Mouse (Mus musculus) MEL (cell line): ENCODE results near the gene Hat1. TPM values are rescaled to one million over a fixed set of nuclear protein-coding genes. Genes with fewer than 3 reads are reported as not detected.

Source experiments
- DNase-seq: peaks from one replicate; pipeline ENCODE4 v3.0.0; 2011; ENCODE audit warnings: low read depth, low spot score
- H3K27ac ChIP-seq: 2 replicates; pipeline ENCODE4 v1.5.1; 2012; ENCODE audit warnings: low read depth, mild to moderate bottlenecking, control low read depth, low read length, moderate library complexity; ENCODE audit not compliant: control insufficient read depth
- H3K27me3 ChIP-seq, 2 experiments: fragments of 150-350 bp in 1 of 2; sonication (generic) in 1 of 2; 2 replicates each; pipeline ENCODE4 v1.6.1; 2012; ENCODE audit warnings: low read length in 2 of 2, mild to moderate bottlenecking in 2 of 2, improper control_type of control experiment in 1 of 2, moderate library complexity in 1 of 2; ENCODE audit not compliant: insufficient read depth in 2 of 2, control insufficient read depth in 1 of 2
- H3K36me3 ChIP-seq, 2 experiments: 2 replicates each; pipeline ENCODE4 v1.6.1; 2012 to 2014; ENCODE audit warnings: low read length in 2 of 2, improper control_type of control experiment in 1 of 2, inconsistent platforms in 1 of 2, mild to moderate bottlenecking in 1 of 2; ENCODE audit not compliant: insufficient read depth in 2 of 2, control insufficient read depth in 1 of 2
- H3K4me1 ChIP-seq, 2 experiments: fragments of 150-350 bp in 1 of 2; sonication (generic) in 1 of 2; 2 replicates each; pipeline ENCODE4 v1.6.1; 2012; ENCODE audit warnings: low read length in 2 of 2, improper control_type of control experiment in 1 of 2, mild to moderate bottlenecking in 1 of 2; ENCODE audit not compliant: insufficient read depth in 2 of 2, control insufficient read depth in 1 of 2
- H3K4me3 ChIP-seq, 2 experiments: fragments of 150-350 bp in 1 of 2; sonication (generic) in 1 of 2; 2 replicates each; pipeline ENCODE4 v1.5.1; 2012; ENCODE audit warnings: low read depth in 2 of 2, low read length in 2 of 2, mild to moderate bottlenecking in 2 of 2, moderate library complexity in 2 of 2, control low read depth in 1 of 2, improper control_type of control experiment in 1 of 2; ENCODE audit not compliant: control insufficient read depth in 1 of 2, insufficient read depth in 1 of 2
- H3K79me2 ChIP-seq: 2 replicates; pipeline ENCODE4 v1.6.1; 2012; ENCODE audit warnings: mild to moderate bottlenecking, low read length, moderate library complexity; ENCODE audit not compliant: control insufficient read depth, poor library complexity, insufficient read depth
- H3K9ac ChIP-seq: 2 replicates; pipeline ENCODE4 v1.6.1; 2012; ENCODE audit warnings: low read depth, mild to moderate bottlenecking, control low read depth, low read length, moderate library complexity; ENCODE audit not compliant: control insufficient read depth, poor library complexity, severe bottlenecking
- H3K9me3 ChIP-seq: fragments of 150-350 bp; sonication (generic); replicated peaks from 2 replicates; pipeline ENCODE4 v1.6.1; 2012; ENCODE audit warnings: mild to moderate bottlenecking, low read length, improper control_type of control experiment, moderate library complexity; ENCODE audit not compliant: insufficient read depth
- CHD2 ChIP-seq: IDR thresholded peaks from 2 replicates; pipeline ENCODE4 v1.6.1; 2011; ENCODE audit warnings: low read length, improper control_type of control experiment
- E2F4 ChIP-seq: IDR thresholded peaks from 2 replicates; pipeline ENCODE4 v1.6.1; 2011; ENCODE audit warnings: low read depth, low read length, improper control_type of control experiment, borderline replicate concordance
- ELF1 ChIP-seq: IDR thresholded peaks from 2 replicates; pipeline ENCODE4 v1.6.1; 2014; ENCODE audit warnings: low read depth, mild to moderate bottlenecking, inconsistent platforms, low read length, improper control_type of control experiment, moderate library complexity
- EP300 ChIP-seq, 2 experiments: IDR thresholded peaks; 2 replicates each; pipeline ENCODE4 v1.6.1; 2011; ENCODE audit warnings: improper control_type of control experiment in 2 of 2, low read length in 2 of 2, low read depth in 1 of 2, mild to moderate bottlenecking in 1 of 2
- ETS1 ChIP-seq: IDR thresholded peaks from 2 replicates; pipeline ENCODE4 v1.6.1; 2012; ENCODE audit warnings: low read depth, mild to moderate bottlenecking, inconsistent platforms, low read length, improper control_type of control experiment, moderate library complexity
- GATA1 ChIP-seq: IDR thresholded peaks from 2 replicates; pipeline ENCODE4 v1.6.1; 2011; ENCODE audit warnings: low read depth, low read length, improper control_type of control experiment
- HCFC1 ChIP-seq: IDR thresholded peaks from 2 replicates; pipeline ENCODE4 v1.6.1; 2012; ENCODE audit warnings: low read depth, mild to moderate bottlenecking, inconsistent platforms, low read length, improper control_type of control experiment, moderate library complexity
- JUND ChIP-seq: IDR thresholded peaks from 2 replicates; pipeline ENCODE4 v1.6.1; 2011; ENCODE audit warnings: low read depth, mild to moderate bottlenecking, improper control_type of control experiment, low read length
- MAFK ChIP-seq: IDR thresholded peaks from 2 replicates; pipeline ENCODE4 v1.6.1; 2011; ENCODE audit warnings: low read depth, mild to moderate bottlenecking, low read length, improper control_type of control experiment, borderline replicate concordance
- MEF2A ChIP-seq: IDR thresholded peaks from 2 replicates; pipeline ENCODE4 v1.6.1; 2014; ENCODE audit warnings: low read depth, mild to moderate bottlenecking, inconsistent platforms, low read length, improper control_type of control experiment; ENCODE audit not compliant: poor library complexity, insufficient replicate concordance, severe bottlenecking; ENCODE audit errors: extremely low read depth
- MXI1 ChIP-seq: IDR thresholded peaks from 2 replicates; pipeline ENCODE4 v1.6.1; 2011; ENCODE audit warnings: mild to moderate bottlenecking, low read depth, low read length, improper control_type of control experiment
- MYB ChIP-seq: IDR thresholded peaks from 2 replicates; pipeline ENCODE4 v1.6.1; 2011; ENCODE audit warnings: mild to moderate bottlenecking, low read depth, low read length, improper control_type of control experiment
- MYC ChIP-seq: IDR thresholded peaks from 2 replicates; pipeline ENCODE4 v1.6.1; 2011; ENCODE audit warnings: low read depth, mild to moderate bottlenecking, low read length, improper control_type of control experiment, moderate library complexity
- NELFE ChIP-seq: IDR thresholded peaks from 2 replicates; pipeline ENCODE4 v1.6.1; 2011; ENCODE audit warnings: low read depth, low read length, improper control_type of control experiment
- NRF1 ChIP-seq: IDR thresholded peaks from 2 replicates; pipeline ENCODE4 v1.6.1; 2014; ENCODE audit warnings: low read depth, mild to moderate bottlenecking, inconsistent platforms, low read length, improper control_type of control experiment, moderate library complexity; ENCODE audit not compliant: poor library complexity, insufficient read depth, severe bottlenecking
- POLR2A ChIP-seq, 2 experiments: IDR thresholded peaks; 2 replicates each; pipeline ENCODE4 v1.6.1; 2011 to 2012; ENCODE audit warnings: low read length in 2 of 2, mild to moderate bottlenecking in 2 of 2, control low read depth in 1 of 2, improper control_type of control experiment in 1 of 2, low read depth in 1 of 2, moderate library complexity in 1 of 2; ENCODE audit not compliant: control insufficient read depth in 1 of 2, insufficient read depth in 1 of 2, poor library complexity in 1 of 2
- SIN3A ChIP-seq: IDR thresholded peaks from 2 replicates; pipeline ENCODE4 v1.6.1; 2012; ENCODE audit warnings: low read length, improper control_type of control experiment, inconsistent platforms
- TAL1 ChIP-seq: IDR thresholded peaks from 2 replicates; pipeline ENCODE4 v1.6.1; 2012; ENCODE audit warnings: mild to moderate bottlenecking, inconsistent platforms, low read length, moderate library complexity, mixed read lengths
- TBP ChIP-seq: IDR thresholded peaks from 2 replicates; pipeline ENCODE4 v1.8.0; 2011; ENCODE audit warnings: low read depth, low read length, improper control_type of control experiment
- UBTF ChIP-seq: IDR thresholded peaks from 2 replicates; pipeline ENCODE4 v1.6.1; 2012; ENCODE audit warnings: low read depth, mild to moderate bottlenecking, inconsistent platforms, low read length, improper control_type of control experiment, moderate library complexity, borderline replicate concordance; ENCODE audit not compliant: insufficient read depth
- USF2 ChIP-seq, 2 experiments: IDR thresholded peaks; 2 replicates each; pipeline ENCODE4 v1.6.1; 2011 to 2012; ENCODE audit warnings: improper control_type of control experiment in 2 of 2, low read length in 2 of 2, borderline replicate concordance in 1 of 2, inconsistent platforms in 1 of 2, low read depth in 1 of 2, mild to moderate bottlenecking in 1 of 2; ENCODE audit not compliant: insufficient read depth in 1 of 2
- ZC3H11A ChIP-seq: IDR thresholded peaks from 2 replicates; pipeline ENCODE4 v1.6.1; 2012; ENCODE audit warnings: low read depth, mild to moderate bottlenecking, inconsistent platforms, low read length, improper control_type of control experiment
- ZKSCAN1 ChIP-seq: IDR thresholded peaks from 2 replicates; pipeline ENCODE4 v1.6.1; 2012; ENCODE audit warnings: low read depth, mild to moderate bottlenecking, inconsistent platforms, low read length, improper control_type of control experiment, moderate library complexity
- polyA plus RNA-seq, 2 experiments: library from polyadenylated mRNA; stranded (reverse) in 1 of 2; unstranded in 1 of 2; fragments of >175 nt in 1 of 2; fragments of >200 nt in 1 of 2; gene quantifications; 2 replicates each; pipeline versions ENCODE4 v1.2.1 to v1.2.4; 2012; ENCODE audit warnings: low replicate concordance in 2 of 2, low read depth in 1 of 2; ENCODE audit not compliant: insufficient read length in 2 of 2, insufficient read depth in 1 of 2, missing spikeins in 1 of 2
- total RNA-seq: library from RNA; depleted of rRNA; stranded (reverse); fragments of 300-350 nt; gene quantifications from 2 replicates; pipeline ENCODE4 v1.2.3, GENCODE M21; 2012

The Hat1 gene
- total and polyA plus RNA-seq, 3 experiments: 167 TPM; not detected in 1

DNA sequence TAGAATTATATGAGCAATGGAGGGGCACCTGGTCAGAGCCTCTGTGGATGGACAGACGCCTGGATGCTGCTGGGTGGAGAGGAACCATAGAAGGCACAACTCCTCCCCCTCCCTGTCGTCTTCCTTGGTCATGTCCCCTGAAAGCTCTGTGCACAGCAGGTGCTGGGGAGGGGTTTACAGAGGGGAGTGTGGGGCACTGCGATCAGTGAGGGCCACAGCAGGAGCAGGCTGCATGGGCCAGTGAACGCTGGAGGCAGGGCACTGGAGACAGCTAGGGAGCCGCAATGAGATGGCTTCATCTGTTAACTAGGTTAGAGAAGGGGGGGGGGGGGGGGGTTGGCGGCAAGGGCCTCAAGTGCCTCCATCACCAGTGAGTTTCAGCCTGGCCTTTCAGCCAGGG lies 77.3 kb downstream of the Hat1 start:
- Histone ChIP-seq H3K4me1 (peaks cover 13 to 14% of the 10 kb centered on the region in 2 experiments), H3K27me3 (no peaks in the 10 kb centered on the region)

DNA sequence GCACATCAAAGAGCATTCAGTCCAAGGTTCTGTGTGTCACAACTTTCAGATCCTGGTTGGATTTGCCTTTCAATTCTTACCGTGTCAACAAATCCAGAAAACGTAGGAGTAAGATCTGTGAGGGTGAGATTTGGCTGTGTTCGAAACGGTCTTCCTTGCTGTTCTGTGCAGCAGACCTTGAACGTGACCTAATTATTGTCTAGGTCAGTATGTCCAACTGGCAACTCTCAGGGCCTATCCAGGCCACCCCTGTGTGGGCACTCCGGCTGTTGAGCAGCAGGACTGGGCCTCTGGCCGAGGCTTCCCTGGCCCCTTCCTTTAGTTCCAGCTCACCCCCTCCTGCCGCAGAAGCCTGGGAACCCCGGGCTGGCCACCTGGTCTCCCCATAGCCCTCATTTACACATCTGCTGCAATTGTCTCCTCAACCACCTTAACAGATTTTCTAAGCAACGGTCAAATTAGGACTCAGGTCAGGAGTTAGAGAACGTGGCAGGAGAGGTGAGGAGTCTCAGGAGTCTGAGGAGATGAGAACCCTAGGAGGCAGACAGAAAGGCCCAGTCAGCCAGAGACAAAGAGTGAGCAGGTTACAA lies 78.2 kb downstream of the Hat1 start:
- H3K27ac ChIP-seq: no peak overlapping the region
- peaks cover 0 to 11% of the 10 kb centered on the region in 2 experiments; a peak in 3 of 4 replicates for H3K36me3 ChIP-seq
- peaks cover 12% of the 10 kb centered on the region in 2 experiments for H3K4me1 ChIP-seq
- H3K27me3 ChIP-seq: no peaks in the 10 kb centered on the region
- DNase-seq: no peak
- TF ChIP-seq ZC3H11A: no peak
- no peak for TF ChIP-seq NELFE
- TF ChIP-seq EP300 (IDR thresholded peaks at IDR 0.05; ENCODE audit: low read depth in 1 of 2, low read length in 2 of 2): no peak
- TF ChIP-seq CHD2: no peak
- TF ChIP-seq POLR2A (IDR thresholded peaks at IDR 0.05; ENCODE audit: control insufficient read depth in 1 of 2, insufficient read depth in 1 of 2, low read depth in 1 of 2, low read length in 2 of 2, poor library complexity in 1 of 2): no peak
- no peak for TF ChIP-seq SIN3A
- TF ChIP-seq MEF2A: no peak
- no peak for TF ChIP-seq TAL1
- no peak for TF ChIP-seq UBTF
- TF ChIP-seq GATA1: no peak
- no peaks in the 10 kb centered on the region for H3K79me2 ChIP-seq
- no peak overlapping the region for H3K9ac ChIP-seq
- H3K4me3 ChIP-seq: no peak overlapping the region
- no peaks in the 10 kb centered on the region for H3K9me3 ChIP-seq

More for the DNA sequence above, 77.3 kb downstream of the Hat1 start:
- DNase-seq: no peak
- Histone ChIP-seq H3K4me3 (no peak overlapping the region), H3K9ac (no peak overlapping the region), H3K36me3 (peaks cover 0 to 14% of the 10 kb centered on the region in 2 experiments; a peak in 3 of 4 replicates), H3K27ac (no peak overlapping the region), H3K79me2 (no peaks in the 10 kb centered on the region; the same call in 1 of the 2 replicates), H3K9me3 (no peaks in the 10 kb centered on the region)
- TF ChIP-seq E2F4 (no peak), MEF2A (no peak), MYC (no peak), NELFE (no peak), MYB (no peak), USF2 (IDR thresholded peaks at IDR 0.05; ENCODE audit: borderline replicate concordance in 1 of 2, insufficient read depth in 1 of 2, low read depth in 1 of 2, low read length in 2 of 2) (no peak), ETS1 (no peak), ELF1 (no peak), TBP (no peak), ZKSCAN1 (no peak), MAFK (no peak), HCFC1 (no peak), MXI1 (no peak), EP300 (IDR thresholded peaks at IDR 0.05; ENCODE audit: low read depth in 1 of 2, low read length in 2 of 2) (no peak), NRF1 (no peak), GATA1 (no peak), JUND (no peak), TAL1 (no peak), POLR2A (IDR thresholded peaks at IDR 0.05; ENCODE audit: control insufficient read depth in 1 of 2, insufficient read depth in 1 of 2, low read depth in 1 of 2, low read length in 2 of 2, poor library complexity in 1 of 2) (no peak)
